Mouse (Mus musculus): ENCODE data around the gene Gtf3c2. TPM values are rescaled to one million over a fixed set of nuclear protein-coding genes. Genes with fewer than 3 reads are reported as not detected.
"Not testable (repeated sequence)": the region's sequence is repeated elsewhere in the genome, so short reads cannot be mapped to it uniquely, and the experiment has no call there.

Gene Gtf3c2
- total and polyA plus RNA-seq, 3 experiments = 65.1 to 164 (median 88.3) TPM

- ATAC-seq (ENCODE audit: extremely low read depth, insufficient number of reproducible peaks, low FRiP score, poor library complexity, severe bottlenecking) (no peak), DNase-seq (ENCODE audit: low spot score) (peak; percentile 35)
- H3K4me3 ChIP-seq (ENCODE audit: low read depth, low read length) = peak overlapping the region; percentile 99
- no peaks in the 10 kb centered on the region for H3K9me3 ChIP-seq (replicated peaks)
- H3K27me3 ChIP-seq (ENCODE audit: insufficient read depth, low read length) = no peaks in the 10 kb centered on the region
- H3K4me1 ChIP-seq (ENCODE audit: insufficient read depth, low read depth, low read length) = peaks cover 30% of the 10 kb centered on the region
- TF ChIP-seq GATA1 (IDR thresholded peaks at IDR 0.05; ENCODE audit: borderline replicate concordance, low read length) (no peak), TAL1 (conservative IDR thresholded peaks at IDR 0.05; ENCODE audit: low read depth, low read length) (no peak), POLR2AphosphoS5 (IDR thresholded peaks at IDR 0.05; ENCODE audit: insufficient replicate concordance, low read depth, low read length) (no peak), GATA2 (IDR thresholded peaks at IDR 0.05; ENCODE audit: borderline replicate concordance, low read depth, low read length) (no peak)
- H3K36me3 ChIP-seq (replicated peaks) = peaks cover 17% of the 10 kb centered on the region
Observed at GRCm38 (mm10) chr5:31219911-31220447, 40.0 kb upstream of the Gtf3c2 start.

GRCm38 (mm10) chr5:31219474-31219873, 39.5 kb upstream of the Gtf3c2 start:
- Histone ChIP-seq H3K36me3 (replicated peaks) (peaks cover 22% of the 10 kb centered on the region), H3K4me1 (ENCODE audit: insufficient read depth, low read depth, low read length) (peaks cover 34% of the 10 kb centered on the region), H3K27me3 (ENCODE audit: insufficient read depth, low read length) (no peaks in the 10 kb centered on the region), H3K9me3 (replicated peaks) (no peaks in the 10 kb centered on the region), H3K4me3 (ENCODE audit: low read depth, low read length) (peak overlapping the region; percentile 99)
- ATAC-seq (ENCODE audit: extremely low read depth, insufficient number of reproducible peaks, low FRiP score, poor library complexity, severe bottlenecking) (no peak), DNase-seq (ENCODE audit: low spot score) (no peak)
- no peak for TF ChIP-seq TAL1 (conservative IDR thresholded peaks at IDR 0.05; ENCODE audit: low read depth, low read length)
- no peak for TF ChIP-seq GATA1 (IDR thresholded peaks at IDR 0.05; ENCODE audit: borderline replicate concordance, low read length)
- TF ChIP-seq POLR2AphosphoS5 (IDR thresholded peaks at IDR 0.05; ENCODE audit: insufficient replicate concordance, low read depth, low read length) = no peak
- TF ChIP-seq GATA2 (IDR thresholded peaks at IDR 0.05; ENCODE audit: borderline replicate concordance, low read depth, low read length) = no peak
- no peak for TF ChIP-seq CTCF (IDR thresholded peaks at IDR 0.05; ENCODE audit: low read depth, low read length)

GRCm38 (mm10) chr5:31219070-31219469, 39.1 kb upstream of the Gtf3c2 start:
- Histone ChIP-seq H3K4me1 (ENCODE audit: insufficient read depth, low read depth, low read length) (peaks cover 35% of the 10 kb centered on the region), H3K27me3 (ENCODE audit: insufficient read depth, low read length) (no peaks in the 10 kb centered on the region), H3K4me3 (ENCODE audit: low read depth, low read length) (peak overlapping the region; percentile 99), H3K36me3 (replicated peaks) (peaks cover 24% of the 10 kb centered on the region), H3K9me3 (replicated peaks) (no peaks in the 10 kb centered on the region)
- DNase-seq (ENCODE audit: low spot score) (no peak), ATAC-seq (ENCODE audit: extremely low read depth, insufficient number of reproducible peaks, low FRiP score, poor library complexity, severe bottlenecking) (no peak)
- TF ChIP-seq GATA2 (IDR thresholded peaks at IDR 0.05; ENCODE audit: borderline replicate concordance, low read depth, low read length) (no peak), GATA1 (IDR thresholded peaks at IDR 0.05; ENCODE audit: borderline replicate concordance, low read length) (no peak), TAL1 (conservative IDR thresholded peaks at IDR 0.05; ENCODE audit: low read depth, low read length) (no peak), POLR2AphosphoS5 (IDR thresholded peaks at IDR 0.05; ENCODE audit: insufficient replicate concordance, low read depth, low read length) (no peak), CTCF (IDR thresholded peaks at IDR 0.05; ENCODE audit: low read depth, low read length) (no peak)

- TF ChIP-seq POLR2AphosphoS5 (IDR thresholded peaks at IDR 0.05; ENCODE audit: insufficient replicate concordance, low read depth, low read length) = no peak
- no peak; the same call in 1 of the 2 replicates for TF ChIP-seq TAL1 (conservative IDR thresholded peaks at IDR 0.05; ENCODE audit: low read depth, low read length)
- TF ChIP-seq GATA2 (IDR thresholded peaks at IDR 0.05; ENCODE audit: borderline replicate concordance, low read depth, low read length) = no peak
- no peak for TF ChIP-seq CTCF (IDR thresholded peaks at IDR 0.05; ENCODE audit: low read depth, low read length)
- no peak for TF ChIP-seq GATA1 (IDR thresholded peaks at IDR 0.05; ENCODE audit: borderline replicate concordance, low read length)
- Histone ChIP-seq H3K4me1 (ENCODE audit: insufficient read depth, low read depth, low read length) (peaks cover 36% of the 10 kb centered on the region), H3K9me3 (replicated peaks) (no peaks in the 10 kb centered on the region), H3K27me3 (ENCODE audit: insufficient read depth, low read length) (no peaks in the 10 kb centered on the region), H3K4me3 (ENCODE audit: low read depth, low read length) (no peak overlapping the region; the same call in 1 of the 2 replicates), H3K36me3 (replicated peaks) (peaks cover 28% of the 10 kb centered on the region)
- no peak for DNase-seq (ENCODE audit: low spot score)
- no peak for ATAC-seq (ENCODE audit: extremely low read depth, insufficient number of reproducible peaks, low FRiP score, poor library complexity, severe bottlenecking)
Observed at GRCm38 (mm10) chr5:31218294-31218693, 38.4 kb upstream of the Gtf3c2 start.

GRCm38 (mm10) chr5:31216554-31216953, 36.6 kb upstream of the Gtf3c2 start:
- peaks cover 40% of the 10 kb centered on the region for H3K36me3 ChIP-seq (replicated peaks)

GRCm38 (mm10) chr5:31204421-31204820, 24.5 kb upstream of the Gtf3c2 start:
- Histone ChIP-seq H3K36me3 (replicated peaks) (peaks cover 88% of the 10 kb centered on the region), H3K4me1 (ENCODE audit: insufficient read depth, low read depth, low read length) (peaks cover 52% of the 10 kb centered on the region)
- no peak for ATAC-seq (ENCODE audit: extremely low read depth, insufficient number of reproducible peaks, low FRiP score, poor library complexity, severe bottlenecking)

More at GRCm38 (mm10) chr5:31216554-31216953, 36.6 kb upstream of the Gtf3c2 start:
- H3K4me1 ChIP-seq (ENCODE audit: insufficient read depth, low read depth, low read length) = peaks cover 46% of the 10 kb centered on the region
- H3K4me3 ChIP-seq (ENCODE audit: low read depth, low read length); H3K9me3 ChIP-seq (replicated peaks); DNase-seq (ENCODE audit: low spot score); H3K27me3 ChIP-seq (ENCODE audit: insufficient read depth, low read length); ATAC-seq (ENCODE audit: extremely low read depth, insufficient number of reproducible peaks, low FRiP score, poor library complexity, severe bottlenecking): not testable (repeated sequence)

More at GRCm38 (mm10) chr5:31204421-31204820, 24.5 kb upstream of the Gtf3c2 start:
- Histone ChIP-seq H3K9me3 (replicated peaks) (no peaks in the 10 kb centered on the region), H3K4me3 (ENCODE audit: low read depth, low read length) (no peak overlapping the region), H3K27me3 (ENCODE audit: insufficient read depth, low read length) (no peaks in the 10 kb centered on the region)
- no peak for TF ChIP-seq POLR2AphosphoS5 (IDR thresholded peaks at IDR 0.05; ENCODE audit: insufficient replicate concordance, low read depth, low read length)
- no peak for TF ChIP-seq TAL1 (conservative IDR thresholded peaks at IDR 0.05; ENCODE audit: low read depth, low read length)
- no peak for TF ChIP-seq GATA1 (IDR thresholded peaks at IDR 0.05; ENCODE audit: borderline replicate concordance, low read length)
- no peak for TF ChIP-seq GATA2 (IDR thresholded peaks at IDR 0.05; ENCODE audit: borderline replicate concordance, low read depth, low read length)
- TF ChIP-seq CTCF (IDR thresholded peaks at IDR 0.05; ENCODE audit: low read depth, low read length) = no peak
- no peak for DNase-seq (ENCODE audit: low spot score)
